Mouse (Mus musculus) liver, adult 2 months (tissue): ENCODE results near the gene Rplp2.

ENCODE experiments used
- CTCF ChIP-seq: fragments of 200-500 bp; IDR thresholded peaks from 2 replicates; pipeline ENCODE4 v1.5.1; 2011; ENCODE audit warnings: low read depth, low read length, control low read depth
- POLR2A ChIP-seq: fragments of 200-500 bp; IDR thresholded peaks from 2 replicates; pipeline ENCODE4 v1.6.1; 2011; ENCODE audit warnings: low read length, control low read depth; ENCODE audit not compliant: insufficient read depth; ENCODE audit errors: extremely low read depth

GRCm38 (mm10) chr7:141410631-141411030 lies 36.5 kb upstream of the Rplp2 start:
- TF ChIP-seq CTCF: no peak
- TF ChIP-seq POLR2A: no peak
